Mouse (Mus musculus) lung, postnatal 0 days (tissue): ENCODE measurements at regions not wholly inside any gene's neighbourhood (a gene's known extent, or its start where the extent isn't known, plus 50 kb on each side); places are given as distances from the start of the nearest gene placed in this dataset.

Experiments
- ATAC-seq: fragments of 200-750 bp; cut with Nextera tagmentation; 2 replicates; pipeline ENCODE4 v1.8.0; 2017; ENCODE audit warnings: moderate library complexity
- DNase-seq: peaks from one replicate; pipeline ENCODE4 v3.0.0-alpha.2; 2016; ENCODE audit warnings: low spot score
- H3K27ac ChIP-seq: fragments of 300-500 bp; sonication (generic); 2 replicates; pipeline ENCODE4 v1.5.1; 2014; ENCODE audit warnings: antibody characterized with exemption, mild to moderate bottlenecking, low read length, mixed read lengths
- H3K27me3 ChIP-seq: fragments of 300-500 bp; sonication (generic); replicated peaks from 2 replicates; pipeline ENCODE4 v1.6.1; 2014; ENCODE audit warnings: low read length, mixed read lengths; ENCODE audit not compliant: insufficient read depth
- H3K36me3 ChIP-seq: fragments of 300-500 bp; sonication (generic); 2 replicates; pipeline ENCODE4 v1.6.1; 2014; ENCODE audit warnings: low read length, mixed read lengths; ENCODE audit not compliant: insufficient read depth
- H3K4me1 ChIP-seq: fragments of 300-500 bp; sonication (generic); 2 replicates; pipeline ENCODE4 v1.6.1; 2014; ENCODE audit warnings: antibody characterized with exemption, low read depth, low read length, mixed read lengths; ENCODE audit not compliant: insufficient read depth
- H3K4me2 ChIP-seq: fragments of 300-500 bp; sonication (generic); replicated peaks from 2 replicates; pipeline ENCODE4 v1.6.1; 2014; ENCODE audit warnings: low read depth, mild to moderate bottlenecking, low read length, moderate library complexity, mixed read lengths
- H3K4me3 ChIP-seq: fragments of 300-500 bp; sonication (generic); 2 replicates; pipeline ENCODE4 v1.5.1; 2014; ENCODE audit warnings: low read depth, low read length
- H3K9ac ChIP-seq: fragments of 300-500 bp; sonication (generic); replicated peaks from 2 replicates; pipeline ENCODE4 v1.6.1; 2014; ENCODE audit warnings: low read depth, mild to moderate bottlenecking
- H3K9me3 ChIP-seq: fragments of 300-500 bp; sonication (generic); 2 replicates; pipeline ENCODE4 v1.6.1; 2016; ENCODE audit warnings: low read length, mixed read lengths
- CTCF ChIP-seq: IDR thresholded peaks from 2 replicates; pipeline ENCODE4 v1.5.1; 2016; ENCODE audit warnings: antibody characterized with exemption, mild to moderate bottlenecking
- EP300 ChIP-seq: IDR thresholded peaks from 2 replicates; pipeline ENCODE4 v1.6.1; 2016; ENCODE audit warnings: antibody characterized with exemption, mild to moderate bottlenecking, control low read depth
- WGBS: fragments of 180-500 bp; shearing (Covaris S2); extraction: QIAGEN DNeasy Blood & Tissue Kit; methylation state at CpG from one replicate; pipeline ENCODE4 v1.1.7; 2014; 5-methylcytosine and 5-hydroxymethylcytosine counted together

DNA sequence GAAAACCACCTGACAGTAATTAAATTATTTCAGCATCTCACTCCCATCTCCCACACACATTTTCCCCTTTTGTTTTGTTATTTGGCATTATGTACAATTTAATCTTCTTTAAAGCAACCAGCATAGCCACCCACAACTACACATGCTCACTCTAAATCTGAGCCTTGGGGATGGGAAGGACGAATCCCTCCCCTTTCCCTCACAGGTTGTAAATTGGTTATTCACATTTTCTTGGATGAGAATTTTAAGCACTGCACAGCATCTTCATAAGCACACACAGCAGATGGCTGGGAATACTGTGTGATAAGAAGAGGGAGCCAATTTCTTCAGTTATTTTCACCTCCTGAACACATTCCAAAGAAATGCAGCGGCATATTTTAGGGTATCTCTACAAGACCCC, 179.0 kb upstream of the Nbea start:
- TF ChIP-seq CTCF (no peak), EP300 (no peak)
- H3K27ac ChIP-seq, result no peak overlapping the region
- no peaks in the 10 kb centered on the region for H3K9me3 ChIP-seq
- no peaks in the 10 kb centered on the region for H3K36me3 ChIP-seq
- H3K27me3 ChIP-seq, result no peaks in the 10 kb centered on the region
- H3K4me1 ChIP-seq, result no peaks in the 10 kb centered on the region
- ATAC-seq, result no peak
- WGBS, result 75% methylated on average over 2 of the region's 2 CpGs
- no peak overlapping the region for H3K4me3 ChIP-seq
- DNase-seq, result no peak
- H3K9ac ChIP-seq, result no peak overlapping the region
- no peak overlapping the region for H3K4me2 ChIP-seq

DNA sequence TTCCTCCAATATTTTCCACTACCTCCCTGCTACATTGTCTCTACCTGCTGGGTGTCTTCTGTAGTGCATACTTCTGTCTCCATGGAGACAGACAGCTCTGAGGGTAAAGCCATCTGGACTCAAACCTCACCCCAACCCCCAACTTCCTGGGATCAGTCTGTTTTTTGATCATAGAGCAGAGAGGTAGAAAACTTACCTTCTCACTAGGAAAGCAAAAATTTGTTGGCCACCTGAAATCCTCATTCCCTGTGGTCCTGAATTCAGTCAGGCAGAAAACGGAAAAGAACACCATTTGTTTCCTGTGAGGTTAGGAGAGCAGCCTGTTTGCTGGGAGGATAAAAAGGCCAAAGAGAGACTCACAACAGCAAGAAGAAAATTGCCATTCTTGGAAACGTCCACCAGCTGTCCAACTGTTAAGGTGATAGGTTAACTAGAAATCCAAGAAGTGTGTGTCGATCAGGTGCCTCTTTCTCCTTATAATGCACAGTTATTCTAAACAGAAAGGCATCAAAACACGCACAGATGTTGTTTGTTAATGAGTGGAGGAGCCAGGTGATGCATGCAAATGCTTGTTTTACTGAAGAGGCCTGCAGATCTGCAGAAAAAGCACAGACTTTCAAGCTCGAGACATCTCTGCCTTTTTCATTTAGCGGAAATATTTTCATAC, 173.7 kb upstream of the Nbea start:
- H3K27me3 ChIP-seq, result no peaks in the 10 kb centered on the region
- ATAC-seq (no peak), DNase-seq (no peak)
- no peaks in the 10 kb centered on the region for H3K9me3 ChIP-seq
- H3K36me3 ChIP-seq, result no peaks in the 10 kb centered on the region
- no peak overlapping the region for H3K27ac ChIP-seq
- H3K4me1 ChIP-seq, result no peaks in the 10 kb centered on the region
- H3K4me2 ChIP-seq, result no peak overlapping the region
- no peak overlapping the region for H3K9ac ChIP-seq
- no peak for TF ChIP-seq CTCF
- TF ChIP-seq EP300, result no peak
- WGBS, result 56% methylated on average over 6 of the region's 6 CpGs
- H3K4me3 ChIP-seq, result no peak overlapping the region

- DNase-seq (no peak), ATAC-seq (no peak)
- H3K4me3 ChIP-seq, result no peak overlapping the region
- TF ChIP-seq EP300 (no peak), CTCF (no peak)
- 84% methylated on average over 5 of the region's 5 CpGs for WGBS
- H3K27ac ChIP-seq, result no peak overlapping the region
- H3K36me3 ChIP-seq, result no peaks in the 10 kb centered on the region
- no peaks in the 10 kb centered on the region for H3K9me3 ChIP-seq
- no peak overlapping the region for H3K4me2 ChIP-seq
- H3K27me3 ChIP-seq, result no peaks in the 10 kb centered on the region
- no peak overlapping the region for H3K9ac ChIP-seq
- H3K4me1 ChIP-seq, result no peaks in the 10 kb centered on the region
Measured at GRCm38 (mm10) chr3:56356163-56356882, 172.8 kb upstream of the Nbea start.
